Mouse (Mus musculus) T-cell, adult 2 months (primary cell): ENCODE results near the gene Fktn.
"Not testable (repeated sequence)": the region's sequence is repeated elsewhere in the genome, so short reads cannot be mapped to it uniquely, and the experiment has no call there.

ENCODE experiments used
- DNase-seq: peaks from one replicate; pipeline ENCODE4 v3.0.0; 2022; ENCODE audit warnings: low spot score

Gene Fktn

GRCm38 (mm10) chr4:53770958-53771735 lies 57.3 kb downstream of the Fktn start:
- no peak for DNase-seq

DNA sequence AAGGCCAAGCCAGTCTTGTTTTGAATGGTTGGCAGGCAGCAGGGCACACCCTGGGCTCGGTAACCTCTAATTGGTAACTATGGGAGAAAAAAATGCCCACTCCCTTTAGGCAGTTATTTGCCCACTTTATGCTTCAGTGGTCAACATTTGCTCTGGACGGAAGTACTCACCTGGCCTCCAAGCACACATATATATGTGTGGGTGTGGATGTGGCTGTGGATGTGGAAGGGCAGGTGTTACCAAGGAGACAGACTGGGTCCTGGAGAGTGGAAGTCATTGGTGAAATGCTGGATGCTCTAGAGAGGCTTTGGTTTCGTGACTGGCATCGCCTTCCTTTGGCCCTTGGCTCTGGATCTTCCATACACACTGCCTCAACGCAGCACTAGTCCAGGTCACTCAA lies 58.2 kb downstream of the Fktn start:
- DNase-seq: no peak

DNA sequence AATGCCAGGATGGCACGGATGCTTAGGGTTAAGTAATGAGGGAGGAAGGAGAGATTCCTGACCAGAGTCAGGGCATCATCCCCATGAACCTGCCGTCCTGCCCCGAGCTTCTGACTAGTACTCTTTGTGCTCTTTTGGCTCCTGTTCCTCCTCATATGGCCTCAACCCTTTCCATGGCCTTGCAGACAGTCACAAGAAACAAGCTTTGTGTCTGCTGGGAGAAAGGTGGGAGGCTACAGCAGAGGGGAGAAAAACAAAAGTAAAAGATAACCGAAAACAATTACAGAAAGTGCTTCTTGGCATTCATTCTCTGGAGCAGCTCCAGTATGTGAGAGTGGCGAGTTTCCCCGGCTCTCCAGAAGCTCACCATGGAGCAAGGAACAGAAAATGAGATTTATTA lies 60.1 kb downstream of the Fktn start:
- no peak for DNase-seq

- no peak for DNase-seq
Observed at GRCm38 (mm10) chr4:53781396-53781795, 67.6 kb downstream of the Fktn start.

DNA sequence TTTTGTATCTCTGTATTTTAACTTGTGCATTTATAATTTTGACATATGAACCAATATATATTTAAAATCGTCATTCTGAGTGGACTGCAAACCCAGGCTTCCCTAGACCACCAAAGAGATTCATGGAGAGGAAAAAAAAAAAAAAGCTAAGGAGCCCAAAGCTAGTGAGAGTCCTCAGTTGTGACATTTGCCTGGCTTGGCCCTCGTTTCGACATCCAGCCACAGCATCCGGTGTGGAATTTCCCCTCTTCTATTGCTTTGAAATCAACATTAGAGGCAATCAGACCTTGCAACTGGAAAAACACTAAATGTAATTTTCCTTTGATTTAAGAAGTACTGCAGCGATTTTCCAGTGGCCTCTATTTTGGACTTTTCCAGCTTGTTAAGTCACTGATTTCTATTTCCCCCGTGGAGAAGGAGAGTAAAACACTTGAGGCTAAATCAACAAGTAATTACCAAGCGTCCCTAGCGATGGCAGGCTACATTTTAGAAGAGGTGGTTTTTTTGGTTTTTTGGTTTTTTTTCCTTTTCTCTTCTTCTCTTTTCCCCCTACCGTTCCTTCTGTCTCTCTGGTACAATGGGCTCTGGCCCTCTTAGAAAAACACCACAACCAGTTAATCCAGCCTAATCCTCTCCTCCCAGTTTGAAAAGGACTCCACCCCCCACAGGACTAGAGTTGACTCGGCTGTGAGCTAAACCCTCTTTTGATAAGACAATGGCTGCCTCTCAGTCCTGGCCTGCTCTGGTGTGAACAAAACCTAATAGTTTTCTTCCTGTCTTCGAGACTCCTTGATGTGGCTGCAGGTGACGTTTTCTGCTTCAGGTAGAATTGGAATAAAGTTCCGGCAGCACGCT lies 68.6 kb downstream of the Fktn start:
- no peak for DNase-seq

DNA sequence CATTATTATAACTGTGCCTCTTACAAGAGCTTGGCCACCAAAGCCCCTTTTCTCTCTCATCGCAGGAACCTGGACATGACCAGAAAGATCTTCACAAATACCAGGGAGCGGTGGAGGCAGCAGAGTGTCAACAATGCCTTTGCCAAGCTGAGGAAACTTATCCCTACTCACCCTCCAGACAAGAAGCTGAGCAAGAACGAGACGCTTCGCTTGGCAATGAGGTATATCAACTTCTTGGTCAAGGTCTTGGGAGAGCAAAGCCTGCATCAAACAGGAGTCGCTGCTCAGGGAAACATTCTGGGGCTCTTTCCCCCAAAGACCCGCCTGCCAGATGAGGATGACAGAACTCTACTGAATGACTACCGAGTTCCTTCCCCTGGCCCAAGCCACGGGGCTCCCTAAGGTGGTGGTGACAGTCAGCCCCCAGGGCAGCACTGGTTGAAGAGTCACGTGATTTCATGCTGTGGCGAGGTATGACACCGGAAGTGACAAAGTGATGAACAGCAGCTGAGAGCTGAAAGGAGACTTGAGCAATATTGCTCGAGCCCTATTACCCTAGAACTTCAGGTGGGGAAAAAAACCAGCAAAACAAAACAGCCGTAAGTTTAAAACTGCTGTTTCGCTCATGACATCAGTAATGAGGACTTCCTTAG lies 72.1 kb downstream of the Fktn start:
- DNase-seq: peak; percentile 52

DNA sequence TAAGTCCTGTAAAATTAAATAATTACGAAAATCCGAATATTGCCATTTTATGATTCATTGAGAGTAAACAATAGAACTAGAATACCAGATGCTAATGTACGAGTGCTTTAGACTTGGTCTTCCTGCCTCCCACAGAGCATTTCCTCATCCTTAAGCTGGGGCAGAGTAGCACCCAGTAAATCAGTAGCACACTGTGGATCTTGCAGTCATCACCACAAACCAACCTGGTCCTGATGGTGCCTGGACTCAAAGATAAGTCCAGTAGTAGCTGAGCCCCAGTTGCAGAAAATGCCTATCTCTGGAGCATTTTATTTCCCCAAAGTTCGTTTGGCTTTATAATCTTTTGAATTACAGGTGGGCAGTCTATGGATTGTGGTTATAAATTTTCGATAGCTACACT lies 73.1 kb downstream of the Fktn start:
- DNase-seq: no peak

DNA sequence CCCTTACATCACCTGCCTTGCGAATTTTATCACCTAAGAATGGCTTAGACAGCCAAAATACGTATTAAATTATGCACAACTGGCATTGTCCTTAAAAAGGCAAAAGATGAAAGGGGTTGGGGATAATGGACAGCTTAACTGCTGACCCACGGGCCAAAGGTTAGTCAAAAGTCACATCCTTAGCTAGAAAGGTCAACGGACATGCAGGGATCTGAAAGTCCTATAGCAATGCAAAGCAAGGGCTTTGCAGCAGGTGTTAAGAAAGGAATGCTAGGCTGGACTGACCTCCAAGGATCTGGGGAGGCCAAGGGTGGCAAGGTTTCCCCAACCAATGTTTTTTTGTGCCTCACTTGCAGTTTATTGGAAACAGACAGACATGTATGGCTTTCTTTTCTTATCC lies 75.5 kb downstream of the Fktn start:
- DNase-seq: no peak

- DNase-seq: no peak
Observed at GRCm38 (mm10) chr4:53794257-53794966, 80.6 kb downstream of the Fktn start.

DNA sequence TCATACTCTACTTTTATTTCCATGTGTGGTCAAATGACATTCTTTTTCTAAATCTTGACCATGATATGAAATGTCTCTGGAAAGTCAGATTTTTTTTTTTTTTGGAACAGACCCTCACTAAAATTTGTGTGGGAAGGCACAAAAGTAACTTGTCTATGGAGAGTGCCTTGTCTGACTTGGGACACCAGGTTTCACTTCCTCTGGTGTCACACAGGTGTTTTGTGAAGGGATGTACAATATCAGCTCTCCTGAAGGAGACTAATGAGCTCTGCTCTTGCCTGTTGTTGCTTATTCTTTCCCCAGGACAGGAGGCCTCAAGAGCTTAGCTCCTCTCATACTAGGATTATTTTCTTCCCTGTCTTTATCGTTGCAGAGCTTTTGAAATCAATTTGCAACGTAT lies 81.3 kb downstream of the Fktn start:
- no peak for DNase-seq

- DNase-seq: no peak
Observed at GRCm38 (mm10) chr4:53795706-53796105, 81.9 kb downstream of the Fktn start.

DNA sequence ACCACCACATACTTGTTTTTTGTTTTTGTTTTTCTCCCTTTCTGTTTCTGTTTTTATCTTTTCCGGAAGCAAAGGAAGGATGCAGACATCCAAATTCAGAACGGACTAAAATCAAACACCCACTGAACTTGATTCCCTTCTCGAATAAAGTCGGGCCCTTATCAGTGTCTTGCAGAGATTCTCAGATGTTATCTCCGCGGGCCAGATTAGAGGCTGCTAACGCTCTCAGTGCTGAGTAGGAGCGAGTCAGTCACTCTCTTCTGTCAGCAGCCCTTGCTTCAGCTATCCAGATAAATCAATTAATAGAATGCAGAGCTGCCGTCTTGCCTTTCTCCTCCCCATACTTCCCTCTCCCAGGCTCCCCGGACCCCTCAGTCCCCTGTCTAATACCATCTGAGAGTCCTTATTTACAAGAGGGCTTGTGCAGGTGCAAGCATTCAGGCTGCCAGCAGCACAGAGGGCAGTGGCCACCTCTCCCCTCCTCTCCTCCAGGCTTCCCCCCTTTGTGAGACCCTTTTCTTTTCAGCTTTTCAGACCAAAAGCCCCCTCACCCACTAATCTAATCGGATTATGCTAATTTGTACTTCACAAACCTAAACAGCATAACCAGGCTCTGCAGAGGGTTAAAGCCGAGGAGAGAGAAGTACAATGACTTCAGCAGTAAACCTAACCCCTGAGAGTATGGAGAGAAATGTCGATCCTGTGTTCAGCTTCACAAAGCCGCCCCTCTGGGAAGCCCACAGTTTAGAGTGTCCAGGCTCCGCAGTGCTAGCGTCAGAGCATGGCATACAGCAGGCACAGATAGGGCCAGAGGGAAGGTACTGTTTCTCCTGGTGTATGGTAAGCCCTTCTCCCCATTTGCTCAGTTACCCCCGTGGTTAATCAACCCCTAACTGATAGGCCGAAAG lies 83.3 kb downstream of the Fktn start:
- DNase-seq: no peak

GRCm38 (mm10) chr4:53798896-53799676 lies 85.3 kb downstream of the Fktn start:
- no peak for DNase-seq

GRCm38 (mm10) chr4:53799753-53800152 lies 86.0 kb downstream of the Fktn start:
- no peak for DNase-seq

GRCm38 (mm10) chr4:53803674-53804073 lies 89.9 kb downstream of the Fktn start:
- not testable (repeated sequence) for DNase-seq

DNA sequence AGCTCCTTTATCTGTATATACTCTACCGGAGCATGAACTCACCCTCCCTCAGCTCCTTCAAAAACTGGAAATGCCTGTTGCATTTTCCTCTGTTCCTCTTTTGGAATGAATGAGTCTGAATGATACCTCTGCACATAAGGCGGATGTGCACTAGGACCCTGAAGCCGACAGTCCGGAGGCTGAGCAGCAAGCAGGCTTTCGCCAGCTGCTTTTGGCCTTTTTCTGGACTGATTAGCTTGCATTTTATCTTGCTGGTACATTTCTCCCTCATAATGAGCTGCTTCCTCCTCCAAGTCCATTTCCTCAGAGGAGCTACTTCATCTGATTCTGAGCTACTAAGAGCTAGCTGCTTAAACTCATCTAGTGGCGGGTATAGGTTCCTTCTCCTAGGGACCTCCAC lies 92.6 kb downstream of the Fktn start:
- DNase-seq: not testable (repeated sequence)

GRCm38 (mm10) chr4:53818320-53818719 lies 104.5 kb downstream of the Fktn start:
- DNase-seq: no peak

DNA sequence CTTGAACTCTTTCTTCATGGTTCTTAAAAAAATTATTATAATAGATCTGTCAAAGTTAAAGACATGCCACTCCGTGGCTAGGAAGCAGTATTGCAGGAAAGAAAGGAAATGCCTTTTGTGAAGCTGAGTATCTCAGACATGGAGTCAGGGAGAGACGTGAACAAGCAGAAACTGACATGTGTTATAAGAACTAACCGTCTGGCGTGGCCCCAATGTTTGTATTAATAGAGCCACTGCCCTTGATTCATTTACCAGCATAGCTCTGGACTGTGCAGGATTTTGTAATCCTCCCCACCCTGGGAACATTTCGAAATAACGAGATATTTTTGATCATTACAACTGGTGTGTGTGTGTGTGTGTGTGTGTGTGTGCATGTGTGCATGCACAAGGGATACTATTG lies 109.9 kb downstream of the Fktn start:
- no peak for DNase-seq

GRCm38 (mm10) chr4:53824831-53825230 lies 111.0 kb downstream of the Fktn start:
- DNase-seq: no peak
